Mouse (Mus musculus) inflammation-experienced regulatory T-cells, adult 6 months (primary cell): ENCODE measurements around the gene Gm20388. TPM values are rescaled to one million over a fixed set of nuclear protein-coding genes. Genes with fewer than 3 reads are reported as not detected.

Source experiments
- ATAC-seq: one replicate; pipeline ENCODE4 v1.8.0; 2017
- polyA plus RNA-seq, 3 experiments: library from polyadenylated mRNA; unstranded; fragments of 100-300 nt; shearing (Covaris generic); gene quantifications; one replicate each; pipeline ENCODE4 v1.2.1; 2017

Gm20388 gene
- polyA plus RNA-seq, 3 experiments from 2014 or later: 10.8 to 14.1 (median 11.8) TPM

GRCm38 (mm10) chr8:121445027-121445471 lies 1534.4 kb downstream of the Gm20388 start:
- no peak for ATAC-seq

GRCm38 (mm10) chr8:121446133-121446532 lies 1535.5 kb downstream of the Gm20388 start:
- ATAC-seq: no peak

DNA sequence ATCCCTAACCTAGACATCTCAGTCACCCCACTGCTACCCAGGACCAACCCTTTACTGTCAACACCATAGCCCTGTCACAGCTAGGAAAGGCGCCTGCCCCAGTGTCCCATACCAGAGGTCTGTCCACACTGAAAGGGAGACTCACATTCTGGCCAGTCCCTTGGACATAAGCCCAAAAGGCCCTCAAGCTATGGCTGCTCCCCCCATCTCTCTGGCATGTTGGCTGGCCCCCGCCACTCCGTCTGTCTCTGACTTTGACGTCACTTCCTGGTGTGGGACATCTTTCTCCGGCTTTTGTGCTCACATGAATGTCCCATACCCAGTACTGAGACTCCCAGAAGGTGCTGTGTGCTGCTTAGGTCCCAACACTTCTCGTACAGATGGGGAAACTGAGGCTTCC lies 1536.2 kb downstream of the Gm20388 start:
- ATAC-seq: no peak

GRCm38 (mm10) chr8:121450211-121450610 lies 1539.6 kb downstream of the Gm20388 start:
- no peak for ATAC-seq

DNA sequence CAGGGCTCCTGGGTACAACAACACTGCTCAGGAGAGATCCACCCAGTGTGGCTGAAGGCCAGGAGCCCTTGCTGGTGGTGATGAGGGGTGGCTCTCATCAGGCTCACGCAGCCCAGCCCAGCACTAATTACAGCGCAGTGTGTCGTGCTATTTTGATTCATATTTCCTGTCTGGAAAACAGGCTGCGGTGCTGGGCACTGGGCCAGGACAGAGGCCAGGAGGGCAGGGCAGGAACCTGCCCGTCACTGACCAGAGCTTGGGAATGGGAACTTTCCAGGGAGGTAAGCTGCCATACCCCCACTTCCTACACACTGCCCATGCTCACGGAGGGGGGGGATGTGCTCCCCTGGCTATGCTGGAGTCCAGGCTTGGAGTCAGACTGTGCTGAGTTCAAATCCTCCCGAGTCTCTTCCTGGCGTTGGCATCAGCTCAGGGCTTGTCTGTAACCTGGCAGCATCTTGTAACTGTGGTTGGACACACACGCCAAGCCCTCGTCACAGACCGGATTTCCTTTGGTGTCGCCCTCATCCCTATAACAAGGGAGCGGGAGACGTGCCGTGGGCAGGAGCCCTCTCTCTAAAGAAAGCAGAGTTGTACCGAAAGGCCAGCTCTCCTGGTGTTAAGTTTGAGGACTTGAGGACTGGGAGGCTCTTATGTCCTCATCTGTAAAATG lies 1540.9 kb downstream of the Gm20388 start:
- no peak for ATAC-seq

- ATAC-seq: no peak
Measured at GRCm38 (mm10) chr8:121454737-121455136, 1544.1 kb downstream of the Gm20388 start.

DNA sequence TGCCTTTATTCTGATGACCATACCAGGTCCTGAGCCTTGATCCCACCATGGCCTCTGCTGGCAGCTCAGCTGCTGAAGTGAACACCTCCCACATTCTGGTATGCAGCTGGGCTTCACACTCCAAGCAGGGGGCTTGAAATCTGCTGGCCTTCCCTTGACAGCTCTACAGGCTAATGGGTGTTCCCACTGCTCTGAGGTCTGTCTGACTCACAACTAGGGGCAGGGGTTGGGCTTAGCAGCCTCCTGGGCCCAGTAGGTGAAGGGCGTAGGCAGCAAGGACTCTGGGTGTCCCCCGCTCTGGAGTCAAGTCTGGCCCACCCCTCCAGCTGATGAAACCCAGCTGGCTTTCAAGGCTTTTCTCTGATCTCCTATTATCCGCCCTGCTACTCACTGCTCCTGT lies 1550.6 kb downstream of the Gm20388 start:
- ATAC-seq: no peak

DNA sequence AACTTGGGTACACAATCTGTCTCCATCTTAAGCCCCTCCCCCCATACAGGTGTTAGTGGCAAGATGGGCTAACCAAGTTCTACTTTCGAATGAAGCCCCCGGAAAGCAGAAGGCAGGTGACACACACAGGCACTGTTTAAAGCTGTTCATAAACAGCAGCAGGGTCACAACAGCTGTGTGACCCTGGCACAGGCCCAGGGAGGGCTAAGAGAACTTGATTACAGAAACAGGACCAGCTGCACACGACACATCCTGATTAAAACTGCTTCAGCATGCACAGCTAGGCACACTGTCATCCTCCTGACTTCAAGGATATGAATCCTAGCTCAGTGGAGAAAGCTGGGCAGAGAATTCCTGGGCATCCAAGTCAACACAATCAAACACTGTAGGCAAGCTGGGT lies 1551.5 kb downstream of the Gm20388 start:
- no peak for ATAC-seq

DNA sequence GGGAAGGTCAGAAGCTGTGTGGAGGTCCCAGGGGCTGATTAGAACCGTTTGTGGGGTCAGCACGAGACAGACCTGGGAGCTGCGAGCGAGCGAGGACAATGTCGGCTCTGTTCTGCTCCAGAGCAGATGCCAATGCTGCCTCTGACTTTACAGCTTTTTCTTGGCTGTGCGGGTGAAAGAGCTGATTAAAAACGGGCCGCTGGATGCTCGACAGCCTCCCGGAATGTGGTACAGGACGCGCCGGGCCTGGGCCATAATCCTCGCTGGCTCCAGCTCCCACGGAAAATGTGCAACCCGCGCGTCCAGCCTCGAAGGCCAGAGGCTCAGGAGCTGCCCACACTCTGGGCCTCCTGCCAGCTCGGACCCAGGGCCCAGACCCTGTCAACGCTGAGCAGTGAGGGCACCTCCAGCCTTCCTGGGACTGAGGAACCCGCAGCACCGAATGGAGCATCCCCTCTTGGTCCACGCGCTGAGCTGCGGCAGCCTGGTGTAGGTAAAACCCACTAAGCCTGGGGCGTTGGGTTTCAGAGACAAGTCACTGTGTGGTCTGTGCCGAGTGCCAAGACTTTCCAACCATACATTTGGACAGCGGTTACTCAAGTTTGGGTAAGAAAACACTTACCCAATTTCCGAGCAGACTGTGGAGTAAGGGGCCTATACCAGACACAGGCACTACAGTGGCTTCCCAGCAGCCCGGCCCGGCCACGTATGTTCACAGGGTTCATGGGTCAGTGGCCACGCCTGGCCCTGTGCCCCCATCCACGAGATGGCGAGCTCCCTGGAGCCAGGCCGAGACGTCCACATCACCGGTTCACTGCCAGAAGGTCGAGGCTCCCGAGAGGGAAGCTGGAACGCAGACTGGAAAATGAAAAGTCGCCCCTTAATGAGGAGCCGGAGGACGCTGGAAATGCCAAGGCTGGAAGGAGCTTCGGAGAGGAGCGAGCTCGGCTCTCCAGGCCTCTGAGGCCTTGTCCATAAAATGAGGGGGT lies 1557.7 kb downstream of the Gm20388 start:
- no peak for ATAC-seq

- no peak for ATAC-seq
Measured at GRCm38 (mm10) chr8:121474161-121474897, 1563.7 kb downstream of the Gm20388 start.

DNA sequence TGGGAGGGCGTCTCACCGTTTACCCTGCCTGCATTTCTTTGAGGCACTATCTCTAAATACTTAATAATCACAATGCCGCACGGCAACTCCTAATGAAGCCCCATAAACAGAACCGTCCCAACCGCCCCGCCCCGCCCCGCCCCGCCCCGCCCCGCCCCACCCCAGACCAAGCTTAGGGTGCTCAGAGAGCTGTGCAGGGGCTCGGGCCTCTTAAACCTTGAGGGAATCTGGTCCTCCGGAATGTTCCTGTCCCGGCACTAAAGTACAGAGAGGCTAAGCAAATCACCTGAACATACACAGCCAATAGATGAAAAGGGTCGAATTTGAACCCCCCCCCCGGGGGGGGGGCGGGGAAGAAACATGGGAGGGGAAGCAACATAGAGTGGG lies 1564.2 kb downstream of the Gm20388 start:
- no peak for ATAC-seq

GRCm38 (mm10) chr8:121477851-121478547 lies 1567.4 kb downstream of the Gm20388 start:
- ATAC-seq: no peak

DNA sequence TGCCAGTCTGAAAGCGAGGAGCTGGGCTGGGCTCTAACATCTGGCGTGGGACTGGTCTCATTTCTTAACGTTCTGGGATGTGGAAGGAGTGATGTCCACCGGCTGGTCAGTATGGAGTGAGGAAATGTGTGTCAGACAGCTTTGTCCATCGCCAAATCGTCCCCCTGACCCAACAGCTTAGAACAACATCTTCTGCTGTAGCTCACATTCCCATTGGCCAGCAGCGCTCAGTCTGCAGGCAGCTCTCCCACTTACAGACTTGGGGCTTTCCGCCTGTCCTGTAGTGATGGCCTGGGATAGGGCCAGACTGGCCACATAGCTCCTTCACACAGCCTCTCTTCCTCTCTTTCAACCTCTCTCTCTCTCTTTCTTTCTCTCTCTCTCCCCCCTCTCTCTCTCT lies 1568.5 kb downstream of the Gm20388 start:
- no peak for ATAC-seq

GRCm38 (mm10) chr8:121480411-121481031 lies 1569.9 kb downstream of the Gm20388 start:
- no peak for ATAC-seq

- ATAC-seq: no peak
Measured at GRCm38 (mm10) chr8:121484072-121484782, 1573.6 kb downstream of the Gm20388 start.

DNA sequence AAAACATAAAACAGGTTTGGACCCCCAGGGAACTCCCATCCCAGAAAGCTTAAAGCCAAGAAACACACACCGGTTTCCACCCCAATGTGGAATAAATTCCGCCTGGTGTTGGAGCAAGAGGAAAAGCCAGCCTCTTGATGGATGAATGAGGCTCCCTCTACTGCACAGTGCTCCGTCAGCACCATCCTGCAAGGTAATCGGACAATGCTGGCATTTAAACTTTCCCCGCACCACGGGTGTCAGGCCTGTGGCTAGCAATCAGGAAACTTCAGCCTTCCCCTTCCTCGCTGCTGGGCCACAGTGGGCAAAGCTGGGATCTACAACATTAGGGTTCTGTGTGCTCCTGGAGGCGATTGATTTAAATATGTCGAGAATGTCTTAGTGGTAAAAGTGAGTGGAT lies 1581.0 kb downstream of the Gm20388 start:
- ATAC-seq: no peak

DNA sequence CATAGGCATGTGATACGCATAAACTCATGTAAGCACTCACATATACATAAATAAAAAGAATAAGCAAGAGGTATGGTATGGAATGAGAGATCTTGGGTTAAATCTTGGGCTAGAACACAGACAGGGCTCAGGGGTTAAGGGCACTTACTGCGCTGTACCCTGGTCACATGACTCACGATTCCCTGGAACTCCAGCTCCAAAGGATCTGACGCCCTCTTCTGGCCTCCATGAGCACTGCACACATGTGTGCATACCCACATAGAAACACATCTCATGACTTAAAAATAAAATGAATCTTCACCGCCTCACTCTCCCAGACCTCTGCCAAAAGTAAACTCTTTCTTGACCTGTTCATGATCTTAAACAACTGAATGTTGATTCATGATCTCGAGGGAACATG lies 1587.0 kb downstream of the Gm20388 start:
- no peak for ATAC-seq

GRCm38 (mm10) chr8:121511751-121512150 lies 1601.1 kb downstream of the Gm20388 start:
- ATAC-seq: no peak

DNA sequence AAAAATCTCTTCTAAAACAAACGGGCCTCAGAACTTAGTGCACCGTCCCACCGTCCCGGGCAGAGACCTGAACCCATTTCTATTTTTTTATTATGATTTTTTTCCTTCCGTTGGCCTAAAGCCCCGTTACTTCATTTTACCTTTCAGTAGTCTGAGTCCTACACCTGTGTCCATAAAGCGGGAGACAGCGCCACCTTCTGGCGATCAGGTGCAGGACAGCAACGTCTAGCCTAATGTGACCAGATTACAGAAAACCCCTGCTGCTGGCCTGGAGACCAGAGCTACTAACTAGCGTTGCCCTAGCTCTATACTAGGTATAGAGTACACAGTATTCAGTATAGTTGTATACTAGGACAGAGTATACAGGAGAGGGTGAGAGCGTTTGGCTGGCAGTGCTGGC lies 1602.8 kb downstream of the Gm20388 start:
- ATAC-seq: peak; percentile 41

GRCm38 (mm10) chr8:121525111-121525818 lies 1614.6 kb downstream of the Gm20388 start:
- ATAC-seq: no peak
